In the genomic region with DNA sequence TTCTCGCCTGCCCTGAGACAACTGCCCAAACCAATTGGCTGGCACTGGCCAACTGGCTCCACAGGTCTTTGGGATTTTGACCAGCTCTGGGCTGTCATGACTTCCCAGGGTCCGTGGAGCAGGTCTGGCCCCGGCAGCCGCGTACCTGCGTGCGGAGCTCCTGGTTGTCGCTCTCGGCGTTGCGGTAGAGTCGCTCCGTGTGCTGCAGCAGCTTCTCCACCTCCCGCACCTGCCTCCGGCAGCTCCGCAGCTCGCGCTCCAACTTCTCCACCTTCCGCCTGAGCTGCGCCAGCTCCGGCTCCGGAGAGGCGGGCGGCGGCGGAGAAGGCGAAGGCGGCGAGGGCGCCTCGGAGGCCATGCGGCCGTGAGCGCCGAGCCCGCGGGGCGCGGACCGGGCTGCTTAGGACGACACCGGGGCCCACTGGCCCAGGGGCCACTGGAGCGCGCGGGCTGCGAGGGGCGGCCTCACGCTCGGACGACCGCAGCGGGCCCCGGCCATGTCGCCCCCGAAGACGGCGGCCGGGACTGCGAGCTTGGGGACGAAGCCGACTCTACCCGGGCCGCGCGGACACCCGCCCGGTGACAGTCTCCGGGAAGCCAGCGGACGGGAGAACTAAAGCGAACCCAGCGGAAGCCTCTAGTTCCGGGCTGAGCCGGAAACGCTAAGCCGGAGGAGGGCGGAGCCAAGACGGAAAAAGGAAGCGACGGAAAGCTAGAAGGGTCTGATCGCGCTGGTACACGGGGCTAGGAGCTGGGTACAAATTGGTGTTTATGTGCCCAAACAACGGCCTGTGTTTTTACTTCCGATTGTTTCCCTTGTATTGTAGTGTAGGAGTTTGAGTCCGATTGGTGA, we compare ENCODE assay signal across 8 mouse cellular contexts. TPM values are rescaled to one million over a fixed set of nuclear protein-coding genes. Genes with fewer than 3 reads are reported as not detected.
DNase-seq lines count a peak whose midpoint lies in the region; ATAC-seq lines count a peak whose summit lies in the region.

A gene (minus strand): TSS at position 652 of the 853 bp plus-strand sequence.

- H3K27ac ChIP-seq in brown adipose tissue, adult 24 weeks (replicated peaks; ENCODE audit: low read depth, low read length) = peak within 1 kb of the TSS; percentile 76
- peak within 1 kb of the TSS; percentile 74 for H3K27ac ChIP-seq in heart, embryonic 13.5 days (replicated peaks)
- peak within 1 kb of the TSS; percentile 94 for H3K27ac ChIP-seq in liver, embryonic 12.5 days
- H3K27ac ChIP-seq in stomach, embryonic 15.5 days = peak within 1 kb of the TSS; percentile 86

- no peaks in the 10 kb centered on the region for H3K9me3 ChIP-seq in heart, embryonic 13.5 days
- no peaks in the 10 kb centered on the region for H3K9me3 ChIP-seq in liver, embryonic 12.5 days (replicated peaks)
- no peaks in the 10 kb centered on the region for H3K9me3 ChIP-seq in stomach, embryonic 15.5 days

- no peaks in the 10 kb centered on the region for H3K27me3 ChIP-seq in heart, embryonic 13.5 days (replicated peaks)
- H3K27me3 ChIP-seq in liver, embryonic 12.5 days (replicated peaks) = no peaks in the 10 kb centered on the region
- H3K27me3 ChIP-seq in stomach, embryonic 15.5 days (replicated peaks) = no peaks in the 10 kb centered on the region

- H3K9ac ChIP-seq in heart, embryonic 13.5 days = peak within 1 kb of the TSS; percentile 97
- H3K9ac ChIP-seq in liver, embryonic 12.5 days = peak within 1 kb of the TSS; percentile 97
- H3K9ac ChIP-seq in stomach, embryonic 15.5 days = peak within 1 kb of the TSS; percentile 76

- peaks cover 7% of the 10 kb centered on the region; the same call in 1 of the 2 replicates for H3K4me1 ChIP-seq in brown adipose tissue, adult 24 weeks (ENCODE audit: control insufficient read depth, insufficient read depth, insufficient read length, low read length)
- peaks cover 26% of the 10 kb centered on the region for H3K4me1 ChIP-seq in heart, embryonic 13.5 days
- peaks cover 26% of the 10 kb centered on the region for H3K4me1 ChIP-seq in liver, embryonic 12.5 days
- peaks cover 7% of the 10 kb centered on the region for H3K4me1 ChIP-seq in stomach, embryonic 15.5 days

- DNase-seq in CD4-positive, CD25-positive, alpha-beta regulatory T cell, adult 2 months (ENCODE audit: low read depth, low spot score) = peak; percentile 92
- DNase-seq in fat pad, adult 2 months (ENCODE audit: extremely low read depth, low read depth, low spot score) = peak; percentile 46
- DNase-seq in kidney, postnatal 10 days = peak; percentile 95
- DNase-seq in natural killer cell, adult 2 months (ENCODE audit: low spot score in 2 of 2) = peak; percentile 84 to 88

- H3K4me3 ChIP-seq in brown adipose tissue, adult 24 weeks (ENCODE audit: insufficient read depth, low read depth, low read length) = peak within 1 kb of the TSS; percentile 88
- peak within 1 kb of the TSS; percentile 100 for H3K4me3 ChIP-seq in heart, embryonic 13.5 days
- peak within 1 kb of the TSS; percentile 98 for H3K4me3 ChIP-seq in liver, embryonic 12.5 days
- H3K4me3 ChIP-seq in stomach, embryonic 15.5 days (replicated peaks) = peak within 1 kb of the TSS; percentile 69

- peak within 1 kb of the TSS; percentile 90 for H3K4me2 ChIP-seq in heart, embryonic 13.5 days
- H3K4me2 ChIP-seq in liver, embryonic 12.5 days = peak within 1 kb of the TSS; percentile 88
- H3K4me2 ChIP-seq in stomach, embryonic 15.5 days = peak within 1 kb of the TSS; percentile 78

- H3K36me3 ChIP-seq in heart, embryonic 13.5 days = peaks cover 18% of the 10 kb centered on the region
- H3K36me3 ChIP-seq in liver, embryonic 12.5 days = peaks cover 21% of the 10 kb centered on the region
- H3K36me3 ChIP-seq in stomach, embryonic 15.5 days = peaks cover 9% of the 10 kb centered on the region

- ATAC-seq in heart, embryonic 13.5 days (ENCODE audit: extremely low read depth, insufficient number of reproducible peaks, low FRiP score, low TSS enrichment) = peak; percentile 87
- peak; percentile 96 for ATAC-seq in liver, embryonic 12.5 days
- peak; percentile 94 for ATAC-seq in stomach, embryonic 15.5 days (ENCODE audit: insufficient read depth, low FRiP score, low read depth)

- under 1% methylated on average over 86 of the region's 86 CpGs for WGBS in heart, embryonic 13.5 days
- under 1% methylated on average over 83 of the region's 86 CpGs for WGBS in liver, embryonic 12.5 days (ENCODE audit: insufficient replicate concordance)
- under 1% methylated on average over 84 of the region's 86 CpGs for WGBS in stomach, embryonic 15.5 days

RNA-seq across cellular contexts. Expression of the gene that starts here (rescaled TPM):
- 18.8 and 19.1 TPM in 2 replicates for polyA plus RNA-seq in brown adipose tissue, adult 24 weeks (2012; ENCODE audit: insufficient read depth, insufficient read length, missing spikeins)
- polyA plus RNA-seq in heart, embryonic 13.5 days (2015; fragmentation: Nextera tagmentation; extraction: Ambion mirVana) = 20.4 and 23.2 TPM in 2 replicates
- polyA plus RNA-seq in liver, embryonic 12.5 days (2016; fragmentation: Nextera tagmentation; extraction: Ambion mirVana) = 32.5 and 33.3 TPM in 2 replicates
- polyA plus RNA-seq in stomach, embryonic 15.5 days (2015; fragmentation: Nextera tagmentation; extraction: Ambion mirVana) = 33.6 and 34.1 TPM in 2 replicates

Comparison
In these comparisons a context has a peak if more than half of its experiments do, and no peak if none do; other contexts are left out.
1. Peak in every context shown above with its lines: DNase-seq, ATAC-seq, H3K4me3 ChIP-seq and H3K27ac ChIP-seq.